ENCODE assay signal across 9 mouse cellular contexts in genomic region chrX:41402656-41403055, GRCm38 (mm10). TPM values are rescaled to one million over a fixed set of nuclear protein-coding genes. Genes with fewer than 3 reads are reported as not detected.
DNase-seq lines count a peak whose midpoint lies in the region; ATAC-seq and TF ChIP-seq lines count a peak whose summit lies in the region.
"Had no signal": no experiment of that assay in that cellular context is flagged by ENCODE, and none has a peak within 500 bp of the region (broad histone marks: within the 10 kb centered on the region; RNA-seq: fewer than 3 reads in every experiment).

No protein-coding gene starts in this region.

- H3K27me3 ChIP-seq in lung, embryonic 14.5 days (ENCODE audit: insufficient read depth, low read length) = no peaks in the 10 kb centered on the region
- peaks cover 4% of the 10 kb centered on the region; the same call in 1 of the 2 replicates for H3K27me3 ChIP-seq in embryonic facial prominence, embryonic 15.5 days

- ATAC-seq in lung, embryonic 14.5 days (ENCODE audit: insufficient read depth) = no peak
- ATAC-seq in embryonic facial prominence, embryonic 15.5 days (ENCODE audit: insufficient number of reproducible peaks, low FRiP score, low TSS enrichment, low read depth) = no peak
- ATAC-seq in megakaryocyte progenitor cell, adult 5-6 weeks (replicated peaks; ENCODE audit: poor library complexity) = no peak

- peak overlapping the region; percentile 18 for H3K9ac ChIP-seq in lung, embryonic 14.5 days
- H3K9ac ChIP-seq in embryonic facial prominence, embryonic 15.5 days = no peak overlapping the region

- H3K27ac ChIP-seq in lung, embryonic 14.5 days (ENCODE audit: low read depth) = peak overlapping the region; percentile 32; the same call in 1 of the 2 replicates
- H3K27ac ChIP-seq in embryonic facial prominence, embryonic 15.5 days (replicated peaks) = no peak overlapping the region
- peak overlapping the region; percentile 66 for H3K27ac ChIP-seq in olfactory bulb, adult 2 months (ENCODE audit: insufficient read depth, low read depth, low read length)

- no peaks in the 10 kb centered on the region for H3K9me3 ChIP-seq in lung, embryonic 14.5 days (ENCODE audit: low read depth, low read length)
- no peaks in the 10 kb centered on the region for H3K9me3 ChIP-seq in embryonic facial prominence, embryonic 15.5 days (replicated peaks)

- H3K36me3 ChIP-seq in lung, embryonic 14.5 days (ENCODE audit: insufficient read depth) = no peaks in the 10 kb centered on the region
- H3K36me3 ChIP-seq in embryonic facial prominence, embryonic 15.5 days = no peaks in the 10 kb centered on the region

- peak overlapping the region; percentile 39 for H3K4me3 ChIP-seq in lung, embryonic 14.5 days (ENCODE audit: low read depth, low read length)
- peak overlapping the region; percentile 44 for H3K4me3 ChIP-seq in embryonic facial prominence, embryonic 15.5 days (replicated peaks)
- H3K4me3 ChIP-seq in olfactory bulb, adult 2 months (ENCODE audit: insufficient read depth, low read depth, low read length) = peak overlapping the region; percentile 69

- no peak for TF ChIP-seq POLR2A in olfactory bulb, adult 2 months (IDR thresholded peaks at IDR 0.05; ENCODE audit: insufficient read depth, low read depth, low read length)

- DNase-seq in lung, embryonic 14.5 days = peak; percentile 15
- no peak for DNase-seq in lung, adult 18-20 months
- peak; percentile 5 for DNase-seq in kidney, postnatal 10 days
- DNase-seq in testis, postnatal 14 days (ENCODE audit: low spot score) = no peak
- DNase-seq: adrenal gland, adult 8-10 months; layer of hippocampus, adult 9-11 months had no signal

- H3K4me2 ChIP-seq in lung, embryonic 14.5 days = peak overlapping the region; percentile 62
- H3K4me2 ChIP-seq in embryonic facial prominence, embryonic 15.5 days (replicated peaks) = peak overlapping the region; percentile 56

- WGBS in lung, embryonic 14.5 days = 16% methylated on average over 6 of the region's 6 CpGs
- 22% methylated on average over 6 of the region's 6 CpGs for WGBS in embryonic facial prominence, embryonic 15.5 days
- 17% methylated on average over 6 of the region's 6 CpGs for WGBS in olfactory bulb, adult 2 months

- no peak for TF ChIP-seq CTCF in lung, embryonic 14.5 days (IDR thresholded peaks at IDR 0.05; ENCODE audit: low read depth)
- TF ChIP-seq CTCF in olfactory bulb, adult 2 months (IDR thresholded peaks at IDR 0.05; ENCODE audit: insufficient read depth, low read depth, low read length) = no peak

- H3K4me1 ChIP-seq in lung, embryonic 14.5 days (ENCODE audit: insufficient read depth) = no peaks in the 10 kb centered on the region
- H3K4me1 ChIP-seq in embryonic facial prominence, embryonic 15.5 days = no peaks in the 10 kb centered on the region
- H3K4me1 ChIP-seq in olfactory bulb, adult 2 months (ENCODE audit: control insufficient read depth, insufficient read depth, low read length) = peaks cover 5% of the 10 kb centered on the region; the same call in 1 of the 2 replicates

RNA-seq across cellular contexts. Expression of gene Gria3, which starts 2.0 kb away (rescaled TPM):
- 7.4 and 11.3 TPM in 2 replicates for polyA plus RNA-seq in lung, embryonic 14.5 days (2014; fragmentation: Nextera tagmentation; extraction: Ambion mirVana)
- polyA plus RNA-seq in embryonic facial prominence, embryonic 15.5 days (2015; fragmentation: Nextera tagmentation; extraction: Ambion mirVana) = 6.1 and 7.2 TPM in 2 replicates
- 58.7 and 288 TPM in 2 replicates for polyA plus RNA-seq in olfactory bulb, adult 2 months (2012; ENCODE audit: insufficient read depth, insufficient read length, low replicate concordance, missing spikeins)
- 103 and 109 TPM in 2 replicates for total RNA-seq in megakaryocyte progenitor cell, adult 5-6 weeks (2015)
- 44.6 and 52.2 TPM in 2 replicates for total RNA-seq in megakaryocyte progenitor cell, adult 5-6 weeks (2017)

Comparison
In these comparisons a context has a peak if more than half of its experiments do, and no peak if none do; other contexts are left out.
1. DNase-seq: peak in lung, embryonic 14.5 days (single experiment) and kidney, postnatal 10 days (single experiment); none in lung, adult 18-20 months (0 of 2) and testis, postnatal 14 days (single experiment).
2. Peak in every context shown above with its lines, with median percentiles within 50 percentile points of each other: H3K4me3 ChIP-seq.